Mouse (Mus musculus) erythroblast, embryonic 14.5 days (primary cell): Measurements from ENCODE around the gene Zfp36l1. TPM values are rescaled to one million over a fixed set of nuclear protein-coding genes. Genes with fewer than 3 reads are reported as not detected.

Experiments used
- H3K27me3 ChIP-seq: 2 replicates; pipeline ENCODE4 v1.6.1; 2012; ENCODE audit warnings: inconsistent platforms; ENCODE audit not compliant: control insufficient read depth
- H3K36me3 ChIP-seq: 2 replicates; pipeline ENCODE4 v1.6.1; 2012; ENCODE audit warnings: mild to moderate bottlenecking, inconsistent platforms; ENCODE audit not compliant: control insufficient read depth
- H3K4me1 ChIP-seq: 2 replicates; pipeline ENCODE4 v1.6.1; 2012; ENCODE audit warnings: inconsistent platforms; ENCODE audit not compliant: control insufficient read depth
- H3K4me3 ChIP-seq: replicated peaks from 2 replicates; pipeline ENCODE3; 2012; ENCODE audit warnings: moderate library complexity, mild to moderate bottlenecking, inconsistent platforms
- H3K9me3 ChIP-seq: 2 replicates; pipeline ENCODE4 v1.6.1; 2012; ENCODE audit warnings: low read length, inconsistent platforms, mixed read lengths; ENCODE audit not compliant: control insufficient read depth
- GATA1 ChIP-seq: IDR thresholded peaks from 2 replicates; pipeline ENCODE4 v1.6.1; 2012; ENCODE audit warnings: low read length, inconsistent platforms, mixed read lengths
- TAL1 ChIP-seq: IDR thresholded peaks from 3 replicates; pipeline ENCODE4 v1.6.1; 2012; ENCODE audit warnings: low read length, inconsistent platforms, mixed read lengths
- polyA plus RNA-seq: library from polyadenylated mRNA; stranded (reverse); fragments of >175 nt; gene quantifications from 2 replicates; pipeline ENCODE4 v1.2.3, GENCODE M21; 2012

The Zfp36l1 gene
- polyA plus RNA-seq, 1 experiment = 9.0 TPM

GRCm38 (mm10) chr12:80082730-80083129, 30.1 kb downstream of the Zfp36l1 start:
- Histone ChIP-seq H3K27me3 (no peaks in the 10 kb centered on the region), H3K9me3 (no peaks in the 10 kb centered on the region; the same call in 1 of the 2 replicates), H3K4me3 (no peak overlapping the region), H3K4me1 (peaks cover 55% of the 10 kb centered on the region), H3K36me3 (peaks cover 3% of the 10 kb centered on the region; the same call in 1 of the 2 replicates)
- TF ChIP-seq TAL1 = no peak
- no peak for TF ChIP-seq GATA1

GRCm38 (mm10) chr12:80081440-80081839, 31.4 kb downstream of the Zfp36l1 start:
- no peaks in the 10 kb centered on the region for H3K9me3 ChIP-seq
- no peak overlapping the region for H3K4me3 ChIP-seq
- no peaks in the 10 kb centered on the region for H3K36me3 ChIP-seq
- peaks cover 45% of the 10 kb centered on the region for H3K4me1 ChIP-seq
- TF ChIP-seq GATA1 = no peak
- TF ChIP-seq TAL1 = no peak
- H3K27me3 ChIP-seq = no peaks in the 10 kb centered on the region

- no peak for TF ChIP-seq GATA1
- no peak for TF ChIP-seq TAL1
- H3K4me1 ChIP-seq = peaks cover 34% of the 10 kb centered on the region
- H3K36me3 ChIP-seq = no peaks in the 10 kb centered on the region
- no peaks in the 10 kb centered on the region for H3K9me3 ChIP-seq
- H3K27me3 ChIP-seq = no peaks in the 10 kb centered on the region
- H3K4me3 ChIP-seq = no peak overlapping the region
Measured at GRCm38 (mm10) chr12:80079937-80080336, 32.9 kb downstream of the Zfp36l1 start.

GRCm38 (mm10) chr12:80074331-80074730, 38.5 kb downstream of the Zfp36l1 start:
- Histone ChIP-seq H3K27me3 (no peaks in the 10 kb centered on the region), H3K4me3 (no peak overlapping the region), H3K36me3 (no peaks in the 10 kb centered on the region), H3K4me1 (no peaks in the 10 kb centered on the region), H3K9me3 (no peaks in the 10 kb centered on the region)
- TF ChIP-seq TAL1 = no peak
- no peak for TF ChIP-seq GATA1

GRCm38 (mm10) chr12:80070534-80071287, 42.1 kb downstream of the Zfp36l1 start:
- H3K4me1 ChIP-seq = peaks cover 5% of the 10 kb centered on the region
- no peak overlapping the region for H3K4me3 ChIP-seq
- H3K36me3 ChIP-seq = no peaks in the 10 kb centered on the region
- no peaks in the 10 kb centered on the region for H3K9me3 ChIP-seq
- no peaks in the 10 kb centered on the region for H3K27me3 ChIP-seq
- TF ChIP-seq GATA1 = no peak
- no peak for TF ChIP-seq TAL1

- H3K9me3 ChIP-seq = no peaks in the 10 kb centered on the region
- H3K4me1 ChIP-seq = peaks cover 5% of the 10 kb centered on the region
- H3K36me3 ChIP-seq = no peaks in the 10 kb centered on the region
- H3K27me3 ChIP-seq = no peaks in the 10 kb centered on the region
- no peak for TF ChIP-seq GATA1
- TF ChIP-seq TAL1 = no peak
- H3K4me3 ChIP-seq = no peak overlapping the region
Measured at GRCm38 (mm10) chr12:80069040-80069439, 43.8 kb downstream of the Zfp36l1 start.

GRCm38 (mm10) chr12:80068016-80068415, 44.8 kb downstream of the Zfp36l1 start:
- Histone ChIP-seq H3K36me3 (no peaks in the 10 kb centered on the region), H3K27me3 (no peaks in the 10 kb centered on the region)
- no peak for TF ChIP-seq TAL1
- no peak for TF ChIP-seq GATA1

GRCm38 (mm10) chr12:80065049-80065448, 47.8 kb downstream of the Zfp36l1 start:
- no peak for TF ChIP-seq GATA1
- TF ChIP-seq TAL1 = no peak
- Histone ChIP-seq H3K4me1 (peaks cover 12% of the 10 kb centered on the region), H3K4me3 (no peak overlapping the region), H3K9me3 (no peaks in the 10 kb centered on the region), H3K36me3 (no peaks in the 10 kb centered on the region), H3K27me3 (no peaks in the 10 kb centered on the region)

More at GRCm38 (mm10) chr12:80068016-80068415, 44.8 kb downstream of the Zfp36l1 start:
- Histone ChIP-seq H3K4me3 (no peak overlapping the region), H3K9me3 (no peaks in the 10 kb centered on the region), H3K4me1 (peaks cover 5% of the 10 kb centered on the region)

- H3K9me3 ChIP-seq = no peaks in the 10 kb centered on the region
- peaks cover 13% of the 10 kb centered on the region for H3K4me1 ChIP-seq
- H3K36me3 ChIP-seq = no peaks in the 10 kb centered on the region
- no peak overlapping the region for H3K4me3 ChIP-seq
- no peaks in the 10 kb centered on the region for H3K27me3 ChIP-seq
- no peak for TF ChIP-seq GATA1
Measured at GRCm38 (mm10) chr12:80064306-80064705, 48.5 kb downstream of the Zfp36l1 start.
